Mouse (Mus musculus) intestine, postnatal 0 days (tissue): ENCODE measurements around the gene Zfp454. TPM values are rescaled to one million over a fixed set of nuclear protein-coding genes. Genes with fewer than 3 reads are reported as not detected.

Experiments used
- ATAC-seq: fragments of 200-750 bp; cut with Nextera tagmentation; 2 replicates; pipeline ENCODE4 v1.8.0; 2017; ENCODE audit warnings: mild to moderate bottlenecking, moderate TSS enrichment, moderate library complexity
- H3K27ac ChIP-seq: fragments of 300-500 bp; sonication (generic); 2 replicates; pipeline ENCODE4 v1.5.1; 2014; ENCODE audit warnings: mild to moderate bottlenecking, low read depth, low read length, moderate library complexity
- H3K27me3 ChIP-seq: fragments of 300-500 bp; sonication (generic); replicated peaks from 2 replicates; pipeline ENCODE4 v1.6.1; 2014; ENCODE audit warnings: low read length, mixed read lengths; ENCODE audit not compliant: control insufficient read depth, insufficient read depth
- H3K36me3 ChIP-seq: fragments of 300-500 bp; sonication (generic); 2 replicates; pipeline ENCODE4 v1.6.1; 2014; ENCODE audit warnings: mild to moderate bottlenecking, moderate library complexity; ENCODE audit not compliant: control insufficient read depth, insufficient read depth
- H3K4me1 ChIP-seq: fragments of 300-500 bp; sonication (generic); replicated peaks from 2 replicates; pipeline ENCODE4 v1.6.1; 2014; ENCODE audit warnings: antibody characterized with exemption, low read length, mixed read lengths; ENCODE audit not compliant: control insufficient read depth, insufficient read depth
- H3K4me2 ChIP-seq: fragments of 300-500 bp; sonication (generic); replicated peaks from 2 replicates; pipeline ENCODE4 v1.6.1; 2014; ENCODE audit warnings: low read depth, mild to moderate bottlenecking, moderate library complexity
- H3K4me3 ChIP-seq: fragments of 300-500 bp; sonication (generic); 2 replicates; pipeline ENCODE4 v1.5.1; 2014; ENCODE audit warnings: low read depth, low read length
- H3K9ac ChIP-seq: fragments of 300-500 bp; sonication (generic); 2 replicates; pipeline ENCODE4 v1.6.1; 2014; ENCODE audit warnings: mild to moderate bottlenecking, low read depth, low read length
- H3K9me3 ChIP-seq: fragments of 300-500 bp; sonication (generic); 2 replicates; pipeline ENCODE4 v1.6.1; 2016; ENCODE audit warnings: mixed run types; ENCODE audit not compliant: control insufficient read depth
- CTCF ChIP-seq: sonication (generic); IDR thresholded peaks from 2 replicates; pipeline ENCODE4 v1.5.1; 2016; ENCODE audit warnings: low read depth, mild to moderate bottlenecking, control low read depth, antibody characterized with exemption, moderate library complexity
- WGBS: fragments of 180-500 bp; shearing (Covaris S2); extraction: QIAGEN DNeasy Blood & Tissue Kit; methylation state at CpG from one replicate; pipeline ENCODE4 v1.1.7; 2014; 5-methylcytosine and 5-hydroxymethylcytosine counted together
- polyA plus RNA-seq: library from polyadenylated mRNA; unstranded; fragments of >200 nt; fragmentation: Nextera tagmentation; extraction: Ambion mirVana; gene quantifications from 2 replicates; pipeline ENCODE4 v1.2.1, GENCODE M21; 2015

The Zfp454 gene
- polyA plus RNA-seq, 1 experiment from 2014 or later: 1.1 TPM

- Histone ChIP-seq H3K27ac (no peak overlapping the region), H3K9me3 (no peaks in the 10 kb centered on the region), H3K27me3 (peaks cover 45% of the 10 kb centered on the region), H3K4me3 (no peak overlapping the region), H3K4me2 (no peak overlapping the region), H3K9ac (no peak overlapping the region), H3K36me3 (no peaks in the 10 kb centered on the region), H3K4me1 (no peaks in the 10 kb centered on the region)
- WGBS: 70% methylated on average over 5 of the region's 5 CpGs
- TF ChIP-seq CTCF: peak; percentile 62
- ATAC-seq: no peak
These were observed 40.4 kb downstream of the Zfp454 start for GRCm38 (mm10) chr11:50847047-50847446.

- no peaks in the 10 kb centered on the region for H3K4me1 ChIP-seq
- no peak overlapping the region for H3K4me3 ChIP-seq
- H3K27me3 ChIP-seq: peaks cover 34% of the 10 kb centered on the region
- H3K4me2 ChIP-seq: no peak overlapping the region
- 88% methylated on average over 3 of the region's 3 CpGs for WGBS
- H3K9ac ChIP-seq: no peak overlapping the region
- no peaks in the 10 kb centered on the region for H3K36me3 ChIP-seq
- no peak overlapping the region for H3K27ac ChIP-seq
- no peak for ATAC-seq
- no peaks in the 10 kb centered on the region for H3K9me3 ChIP-seq
- no peak for TF ChIP-seq CTCF
These were observed 41.5 kb downstream of the Zfp454 start for GRCm38 (mm10) chr11:50845951-50846350.

- Histone ChIP-seq H3K4me1 (no peaks in the 10 kb centered on the region), H3K9ac (peak within 1 kb of the TSS; percentile 32), H3K36me3 (no peaks in the 10 kb centered on the region), H3K4me3 (peak within 1 kb of the TSS; percentile 40), H3K4me2 (peak within 1 kb of the TSS; percentile 68), H3K27me3 (no peaks in the 10 kb centered on the region), H3K9me3 (no peaks in the 10 kb centered on the region), H3K27ac (no peak within 1 kb of the TSS; the same call in 1 of the 2 replicates)
- TF ChIP-seq CTCF: no peak
- WGBS: 16% methylated on average over 22 of the region's 22 CpGs
- peak; percentile 87 for ATAC-seq
These were observed 46.3 kb downstream of the Zfp454 start, which contains the start of gene Zfp879 for GRCm38 (mm10) chr11:50841023-50841735. Zfp879 (minus strand) TSS chr11:50841552.

GRCm38 (mm10) chr11:50835727-50836126 is 51.7 kb downstream of the Zfp454 start:
- no peak for ATAC-seq
- Histone ChIP-seq H3K4me2 (no peak overlapping the region), H3K4me1 (no peaks in the 10 kb centered on the region), H3K27ac (no peak overlapping the region), H3K36me3 (no peaks in the 10 kb centered on the region), H3K9ac (no peak overlapping the region), H3K4me3 (no peak overlapping the region), H3K9me3 (no peaks in the 10 kb centered on the region), H3K27me3 (no peaks in the 10 kb centered on the region)
- WGBS: 79% methylated on average over 4 of the region's 4 CpGs
- TF ChIP-seq CTCF: no peak

- H3K9ac ChIP-seq: peak within 1 kb of the TSS; percentile 75
- no peaks in the 10 kb centered on the region for H3K9me3 ChIP-seq
- peak; percentile 85 for ATAC-seq
- H3K4me1 ChIP-seq: no peaks in the 10 kb centered on the region
- TF ChIP-seq CTCF: no peak
- H3K27ac ChIP-seq: no peak within 1 kb of the TSS
- H3K27me3 ChIP-seq: no peaks in the 10 kb centered on the region
- 1% methylated on average over 45 of the region's 45 CpGs for WGBS
- peak within 1 kb of the TSS; percentile 99 for H3K4me2 ChIP-seq
- peaks cover 7% of the 10 kb centered on the region; the same call in 1 of the 2 replicates for H3K36me3 ChIP-seq
- peak within 1 kb of the TSS; percentile 89 for H3K4me3 ChIP-seq
These were observed 60.2 kb downstream of the Zfp454 start, which contains the start of gene Zfp354c for GRCm38 (mm10) chr11:50827010-50827953. Zfp354c (minus strand) TSS chr11:50827724.

- H3K27me3 ChIP-seq: no peaks in the 10 kb centered on the region
- H3K9me3 ChIP-seq: no peaks in the 10 kb centered on the region
- ATAC-seq: no peak
- no peak overlapping the region for H3K4me3 ChIP-seq
- peaks cover 7% of the 10 kb centered on the region; the same call in 1 of the 2 replicates for H3K36me3 ChIP-seq
- H3K4me2 ChIP-seq: no peak overlapping the region
- no peak overlapping the region for H3K27ac ChIP-seq
- H3K9ac ChIP-seq: no peak overlapping the region
- no peak for TF ChIP-seq CTCF
- H3K4me1 ChIP-seq: no peaks in the 10 kb centered on the region
- 51% methylated on average over 2 of the region's 2 CpGs for WGBS
These were observed 61.2 kb downstream of the Zfp454 start for GRCm38 (mm10) chr11:50826214-50826613.

Other genes with a start within 250 kb of the Zfp454 start
- gene Zfp354c, start 59.9 kb downstream of the Zfp454 start, polyA plus RNA-seq: 3.4 and 3.5 TPM in 2 replicates
- gene Zfp879, start 46.1 kb downstream of the Zfp454 start, polyA plus RNA-seq: 0.08 and 0.18 TPM in 2 replicates
- not detected in 2 replicates for gene Grm6, start 37.0 kb downstream of the Zfp454 start, polyA plus RNA-seq
- 2.1 and 2.7 TPM in 2 replicates for gene Zfp2, start 28.5 kb upstream of the Zfp454 start, polyA plus RNA-seq
- 0.54 and 0.63 TPM in 2 replicates for gene Zfp354b, start 44.0 kb upstream of the Zfp454 start, polyA plus RNA-seq
- not detected in 2 replicates for gene 4933414I15Rik, start 56.1 kb upstream of the Zfp454 start, polyA plus RNA-seq
- gene Prop1, start 66.1 kb upstream of the Zfp454 start, polyA plus RNA-seq: not detected in 2 replicates
- not detected in 2 replicates for gene Olfr1378, start 78.9 kb upstream of the Zfp454 start, polyA plus RNA-seq
- gene Olfr1377, start 94.3 kb upstream of the Zfp454 start, polyA plus RNA-seq: not detected in 2 replicates
- gene Olfr51, start 115.9 kb upstream of the Zfp454 start, polyA plus RNA-seq: not detected in 2 replicates
- not detected in 2 replicates for gene Olfr54, start 126.6 kb upstream of the Zfp454 start, polyA plus RNA-seq
- not detected in 2 replicates for gene Olfr1375, start 160.5 kb upstream of the Zfp454 start, polyA plus RNA-seq
- 2.3 and 2.6 TPM in 2 replicates for gene Zfp354a, start 171.6 kb upstream of the Zfp454 start, polyA plus RNA-seq